Mouse (Mus musculus): ENCODE measurements around the gene Gosr2.

The Gosr2 gene

DNA sequence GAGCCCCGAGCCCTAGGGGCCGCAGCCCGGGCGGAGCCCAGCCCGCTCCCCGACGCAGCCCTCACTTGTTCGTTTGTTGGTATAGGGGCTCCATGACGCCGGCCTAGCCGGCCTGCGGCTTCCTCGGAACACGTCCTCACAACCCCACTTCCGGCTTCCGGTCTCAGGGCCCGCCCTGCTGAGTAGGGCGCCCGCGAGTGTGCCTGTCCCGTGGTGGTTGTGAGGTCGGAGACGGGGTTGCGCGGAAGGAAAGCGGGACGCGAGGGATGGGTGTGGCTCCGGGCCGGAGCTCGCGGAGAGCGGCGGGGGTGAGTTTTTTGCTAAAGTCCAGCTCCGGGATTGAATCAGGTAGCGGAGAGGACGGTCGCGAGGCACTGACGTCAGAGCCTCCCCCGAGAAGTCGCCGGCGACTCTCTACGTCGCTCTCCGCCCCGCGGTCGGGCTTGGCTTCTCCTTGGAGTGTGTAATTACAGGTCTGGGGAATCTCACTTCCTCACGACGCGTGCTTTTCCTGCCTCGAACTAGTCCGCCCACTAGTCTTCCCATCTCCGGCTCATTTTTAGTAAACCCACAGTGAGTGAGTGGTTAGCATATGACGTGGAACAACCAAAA is at the start of gene Gosr2:
Gene Gosr2, minus strand, starts transcription at position 334 of the 612 bp plus-strand sequence.
- CTCF ChIA-PET = interaction anchor here in 3 of 4 experiments (0.6 to 1.3 kb wide), 5 partner anchors 58 to 1094 kb away, joined by 3 to 20 read pairs (median 3); partner anchors contain the start of gene Fzd2 (in 1 of the 3)

DNA sequence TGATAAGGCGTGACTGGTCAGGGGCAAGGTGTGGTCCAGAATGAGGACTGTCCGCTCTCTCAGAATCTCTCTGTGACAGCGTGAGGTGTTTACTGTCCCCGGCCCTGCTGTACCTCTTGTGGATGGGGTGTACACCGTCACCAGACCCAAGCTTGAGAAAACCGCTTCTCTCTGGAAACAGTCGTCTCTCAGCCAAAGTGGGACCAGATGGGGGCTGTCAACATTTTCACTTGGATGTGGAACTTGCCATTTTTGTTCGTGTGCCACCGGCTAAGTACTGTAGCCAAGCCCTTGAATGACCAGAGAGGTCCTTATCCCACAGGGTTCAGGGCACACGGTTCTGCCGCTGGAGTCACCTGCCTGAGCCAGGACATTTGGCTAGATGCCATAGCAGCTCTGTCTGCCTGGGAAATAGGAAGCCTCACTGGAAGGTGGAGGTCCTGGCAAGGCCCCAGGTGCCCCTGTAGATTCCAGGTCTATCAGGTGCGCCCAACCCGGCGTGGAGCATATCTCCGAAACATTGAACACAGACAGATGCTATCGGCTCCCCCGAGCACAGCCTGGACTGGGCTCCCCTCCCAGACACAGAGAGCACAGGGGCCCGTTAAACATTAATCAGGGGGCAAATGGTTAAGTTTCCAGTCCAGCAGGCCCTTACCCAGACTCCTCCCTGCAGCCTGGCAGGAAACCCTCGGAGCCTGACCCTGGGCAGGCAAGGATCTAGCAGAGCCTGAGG is 37.5 kb upstream of the Gosr2 start:
- ChIA-PET CTCF (no interaction called here), POLR2A (interaction anchor here in 1 of 4 experiments (0.6 kb wide), 1 partner anchor 208 kb away, joined by 3 read pairs; no protein-coding TSS in a partner anchor)

More for the DNA sequence above, at the start of gene Gosr2:
- POLR2A ChIA-PET = interaction anchor here in 3 of 4 experiments (0.5 to 1.7 kb wide), 30 partner anchors 9 to 752 kb away, joined by 3 to 7 read pairs (median 3); partner anchors contain the start of genes Arhgap27 (in 1 of the 3), Hexim1 (in 1 of the 3) and Nsf (in 1 of the 3)

DNA sequence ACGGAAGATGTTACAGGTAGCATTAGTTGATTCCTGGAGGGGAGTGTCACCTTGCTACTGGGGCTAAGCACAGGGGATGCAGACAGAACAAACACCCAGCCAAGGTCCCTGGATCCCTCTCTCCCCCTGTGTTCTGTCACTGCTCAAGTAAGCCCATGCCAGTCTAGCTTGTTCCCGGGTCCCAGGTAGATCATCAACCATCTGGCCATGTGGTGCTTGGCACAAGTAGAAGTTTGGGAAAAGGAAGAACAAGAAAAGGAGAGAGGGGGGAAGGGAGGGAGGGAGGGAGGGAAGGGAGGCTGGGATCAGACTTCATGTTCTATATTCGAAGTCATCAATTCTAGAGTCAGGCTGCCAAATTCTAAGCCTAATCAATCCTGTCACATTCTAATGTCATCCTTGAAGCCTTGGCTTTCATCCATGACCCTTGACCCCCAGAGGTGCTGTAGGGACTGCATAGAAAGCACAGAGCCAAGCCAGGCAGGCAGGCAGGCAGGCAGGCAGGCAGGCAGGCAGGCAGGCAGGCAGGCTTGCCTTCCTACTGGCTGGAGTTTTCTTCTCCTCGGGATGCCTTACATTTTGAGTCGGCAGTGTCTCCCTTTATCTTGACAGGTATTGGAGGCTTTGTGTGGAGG is 36.8 kb upstream of the Gosr2 start:
- CTCF ChIA-PET = interaction anchor here in 2 of 4 experiments (0.5 to 0.7 kb wide), 2 partner anchors 13 to 95 kb away, joined by 3 to 6 read pairs; no protein-coding TSS in a partner anchor
- POLR2A ChIA-PET = interaction anchor here in 1 of 4 experiments (0.6 to 0.7 kb wide), 3 partner anchors 103 to 424 kb away, joined by 3 read pairs; no protein-coding TSS in a partner anchor

DNA sequence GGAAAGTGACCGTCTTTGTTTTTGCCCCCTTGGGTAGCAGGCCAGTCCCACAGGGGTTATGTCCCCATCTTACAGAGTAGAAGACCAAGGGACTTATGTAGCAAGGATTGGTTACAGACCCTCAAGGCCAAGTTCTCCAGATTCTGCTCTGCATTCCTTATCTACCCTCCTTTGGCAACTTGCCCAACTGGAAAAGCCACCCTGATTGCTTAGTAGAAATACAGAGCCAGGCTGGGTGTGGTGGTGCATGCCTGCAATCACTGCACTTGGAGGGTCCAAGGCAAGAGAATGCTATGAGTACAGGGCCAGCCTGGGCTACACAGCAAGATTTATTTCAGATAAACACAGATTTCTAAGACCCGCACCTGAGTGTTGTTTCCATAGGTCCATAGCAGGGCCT is 36.3 kb upstream of the Gosr2 start:
- CTCF ChIA-PET = interaction anchor here in 2 of 4 experiments (0.5 to 0.7 kb wide), 2 partner anchors 12 to 94 kb away, joined by 3 to 6 read pairs; no protein-coding TSS in a partner anchor
- POLR2A ChIA-PET = interaction anchor here in 1 of 4 experiments (0.7 kb wide), 2 partner anchors 104 to 425 kb away, joined by 3 read pairs; no protein-coding TSS in a partner anchor

DNA sequence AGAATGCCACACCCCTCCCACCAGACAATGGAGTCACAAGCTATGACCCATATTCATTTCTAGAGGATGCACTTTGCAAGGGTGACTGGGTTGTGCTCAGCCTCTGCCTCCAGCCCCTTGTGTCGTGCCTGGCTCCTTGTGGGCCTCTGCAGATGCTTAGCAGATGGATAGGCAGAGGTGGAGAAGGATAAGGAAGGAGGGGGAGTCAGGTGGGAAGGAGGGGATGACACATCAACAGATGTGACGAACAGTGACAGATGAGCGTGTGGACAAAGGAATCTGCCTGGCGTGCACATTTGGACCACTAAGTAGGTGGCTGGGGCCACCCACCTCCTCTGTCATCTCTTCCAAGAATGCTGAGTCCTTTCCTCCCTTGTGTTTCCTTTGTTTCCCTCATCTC is 35.4 kb upstream of the Gosr2 start:
- ChIA-PET POLR2A (interaction anchor here in 1 of 4 experiments (0.7 kb wide), 1 partner anchor 12 kb away, joined by 3 read pairs; no protein-coding TSS in a partner anchor), CTCF (interaction anchor here in 2 of 4 experiments (0.6 kb wide), 2 partner anchors 75 to 169 kb away, joined by 3 to 6 read pairs; no protein-coding TSS in a partner anchor)

DNA sequence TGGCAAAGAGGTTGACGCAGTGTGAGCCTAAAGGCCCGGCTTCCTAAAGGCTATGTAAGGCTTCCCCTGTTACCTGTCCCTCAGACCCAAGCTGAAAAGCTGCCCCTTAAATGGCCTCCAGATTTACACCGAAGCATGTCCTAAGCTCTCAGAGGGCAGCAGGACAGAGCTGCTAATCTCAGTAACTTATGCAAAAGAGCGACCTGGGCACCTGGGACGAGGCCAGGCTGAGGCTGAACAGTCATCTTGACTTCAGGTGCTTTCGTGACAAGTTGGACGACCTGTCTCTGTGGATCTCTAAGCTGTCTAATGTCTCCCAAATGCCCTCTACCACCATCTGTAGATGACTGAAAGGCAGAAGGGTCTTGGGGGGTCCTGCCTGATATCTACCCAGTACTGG is 34.6 kb upstream of the Gosr2 start:
- POLR2A ChIA-PET = no interaction called here

DNA sequence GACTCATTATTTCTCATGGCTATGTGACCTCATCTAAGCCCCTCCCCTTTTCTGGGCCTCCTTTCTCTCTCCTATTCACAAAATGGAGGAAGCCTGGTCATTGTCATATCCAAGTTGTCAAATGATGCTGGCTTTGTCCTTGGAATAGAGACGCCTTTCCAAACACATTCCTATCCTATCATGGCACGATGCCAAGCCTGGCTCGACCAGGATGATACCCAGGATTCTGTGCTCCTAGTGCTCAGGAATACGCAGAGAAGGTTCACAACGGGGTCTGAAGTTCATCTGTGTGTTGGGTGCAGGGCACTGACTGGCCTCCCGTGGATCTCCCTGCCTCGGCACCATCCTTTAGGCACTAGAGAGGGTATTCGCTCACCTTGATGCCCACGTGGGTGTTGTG is 33.9 kb upstream of the Gosr2 start:
- CTCF ChIA-PET = interaction anchor here in 1 of 4 experiments (0.6 kb wide), 1 partner anchor 681 kb away, joined by 3 read pairs; no protein-coding TSS in a partner anchor
- POLR2A ChIA-PET = interaction anchor here in 3 of 4 experiments (0.5 to 1.0 kb wide), 3 partner anchors 18 to 130 kb away, joined by 3 read pairs; no protein-coding TSS in a partner anchor

More for the DNA sequence above, 34.6 kb upstream of the Gosr2 start:
- CTCF ChIA-PET = interaction anchor here in 1 of 4 experiments (0.6 kb wide), 1 partner anchor 169 kb away, joined by 3 read pairs; no protein-coding TSS in a partner anchor

DNA sequence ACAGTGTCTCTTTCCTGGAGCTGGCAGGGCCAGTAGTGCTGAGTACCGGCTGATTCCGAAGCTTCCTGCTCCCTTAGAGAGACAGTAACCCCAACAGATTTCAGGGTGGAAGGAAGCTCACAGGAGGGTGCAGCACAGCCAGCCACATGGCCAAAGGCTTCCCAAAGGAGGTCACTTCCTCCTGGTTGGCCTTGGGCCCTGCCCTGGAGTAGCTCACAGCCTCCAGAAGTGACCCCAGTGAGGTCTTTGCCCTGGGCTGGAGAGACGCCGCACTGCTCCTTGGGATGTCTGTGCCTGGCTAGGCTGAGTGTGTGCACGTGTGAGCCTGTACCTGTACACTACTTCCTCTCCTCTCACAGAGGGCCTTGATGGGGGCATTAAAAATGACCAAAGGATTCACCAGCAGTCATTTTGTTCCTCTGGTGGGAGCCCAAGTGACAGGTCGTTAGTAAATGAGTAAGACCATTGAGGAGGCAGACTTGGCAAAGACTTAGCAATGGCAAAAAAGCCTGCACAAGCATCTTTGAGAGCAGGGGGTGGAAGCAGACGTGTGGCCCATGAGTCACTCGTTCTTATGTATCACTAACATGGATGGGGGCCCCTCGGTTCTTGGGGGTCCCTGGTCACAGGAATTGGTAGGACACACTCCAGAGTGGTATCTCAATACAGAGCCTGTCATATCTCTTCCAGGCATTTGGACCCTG is 31.7 kb upstream of the Gosr2 start:
- CTCF ChIA-PET = no interaction called here

DNA sequence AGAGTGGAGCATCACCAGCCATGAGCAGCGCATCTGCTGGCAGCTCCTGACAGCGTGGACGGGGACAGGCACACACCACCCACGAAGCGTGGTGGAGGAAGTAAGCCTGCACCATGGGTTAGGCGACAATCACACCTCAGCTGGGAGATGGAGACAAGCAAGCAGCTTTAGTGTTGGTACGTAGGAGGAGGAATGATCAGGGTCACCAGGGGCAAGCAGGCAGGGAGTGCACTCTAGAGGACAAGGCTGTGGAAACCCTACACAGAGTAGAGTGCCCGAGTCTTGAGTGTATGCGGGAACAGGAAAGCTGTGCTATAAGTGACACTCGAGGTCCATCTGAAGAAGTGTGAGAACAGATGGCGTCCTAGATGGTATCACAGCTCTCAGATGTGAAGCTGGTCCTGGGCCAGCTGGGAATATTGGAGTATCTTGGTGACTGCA is 26.7 kb upstream of the Gosr2 start:
- POLR2A ChIA-PET = interaction anchor here in 1 of 4 experiments (0.7 to 1.1 kb wide), 2 partner anchors 26 to 376 kb away, joined by 3 read pairs; partner anchors contain the start of gene Gosr2
- CTCF ChIA-PET = interaction anchor here in 1 of 4 experiments (0.6 kb wide), 1 partner anchor 322 kb away, joined by 4 read pairs; no protein-coding TSS in a partner anchor

More for the DNA sequence above, 31.7 kb upstream of the Gosr2 start:
- POLR2A ChIA-PET = no interaction called here

DNA sequence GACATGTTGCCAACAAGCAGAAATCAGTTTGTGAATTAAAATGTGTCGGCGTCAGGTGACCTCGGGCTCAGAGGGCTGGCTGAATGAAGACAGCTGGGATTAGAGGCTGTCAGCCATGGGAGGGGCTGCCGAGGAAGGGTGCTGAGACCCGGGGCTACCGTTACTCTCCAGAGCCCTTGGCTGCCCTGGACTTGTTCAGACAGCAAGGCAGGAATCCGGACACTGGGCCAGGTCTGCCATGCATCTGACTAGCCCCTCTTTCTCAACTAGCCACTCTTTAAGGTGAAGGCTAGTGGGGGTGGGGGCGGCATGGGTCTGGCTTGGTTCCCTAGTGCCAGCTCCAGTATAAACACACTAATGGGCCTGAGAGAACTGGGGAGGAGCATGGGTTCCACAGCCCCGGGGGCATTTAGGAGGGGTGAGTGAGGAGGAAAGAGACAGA is 24.4 kb upstream of the Gosr2 start:
- ChIA-PET CTCF (interaction anchor here (0.6 to 2.0 kb wide), 16 partner anchors 9 to 467 kb away, joined by 3 to 9 read pairs (median 3); no protein-coding TSS in a partner anchor), POLR2A (interaction anchor here in 2 of 4 experiments (0.6 to 1.1 kb wide), 3 partner anchors 9 to 392 kb away, joined by 3 read pairs; no protein-coding TSS in a partner anchor)

DNA sequence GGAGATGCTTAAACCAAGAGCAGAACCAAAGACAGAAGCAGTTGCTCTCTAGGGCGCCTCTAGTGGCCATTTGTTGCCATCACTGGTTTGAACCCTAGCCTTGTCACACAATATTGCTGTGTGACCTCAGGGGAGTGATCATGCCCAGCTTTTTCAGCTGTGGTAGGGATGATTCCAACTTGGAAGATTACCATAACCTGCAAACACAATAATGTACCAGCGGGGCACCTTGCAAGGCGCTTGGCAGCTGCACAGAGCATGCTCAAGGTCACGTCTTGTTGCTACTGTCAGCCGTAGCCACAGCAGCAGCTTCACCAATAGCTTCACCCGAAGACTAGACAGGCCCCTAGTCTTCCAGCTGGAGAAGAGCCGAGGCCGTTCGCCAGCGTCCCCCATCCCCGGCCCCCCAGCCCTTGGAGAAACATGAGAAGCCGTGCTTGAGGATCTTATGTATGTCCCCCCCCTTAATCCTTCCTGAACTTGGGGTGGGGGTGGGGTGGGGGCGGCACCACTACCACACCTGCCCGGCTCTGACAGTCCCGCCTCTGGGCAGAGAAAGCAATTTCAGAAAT is 23.9 kb upstream of the Gosr2 start:
- ChIA-PET CTCF (interaction anchor here (0.6 to 2.0 kb wide), 19 partner anchors 9 to 467 kb away, joined by 3 to 9 read pairs (median 3); no protein-coding TSS in a partner anchor), POLR2A (interaction anchor here in 2 of 4 experiments (0.5 to 1.1 kb wide), 4 partner anchors 8 to 391 kb away, joined by 3 read pairs; no protein-coding TSS in a partner anchor)

DNA sequence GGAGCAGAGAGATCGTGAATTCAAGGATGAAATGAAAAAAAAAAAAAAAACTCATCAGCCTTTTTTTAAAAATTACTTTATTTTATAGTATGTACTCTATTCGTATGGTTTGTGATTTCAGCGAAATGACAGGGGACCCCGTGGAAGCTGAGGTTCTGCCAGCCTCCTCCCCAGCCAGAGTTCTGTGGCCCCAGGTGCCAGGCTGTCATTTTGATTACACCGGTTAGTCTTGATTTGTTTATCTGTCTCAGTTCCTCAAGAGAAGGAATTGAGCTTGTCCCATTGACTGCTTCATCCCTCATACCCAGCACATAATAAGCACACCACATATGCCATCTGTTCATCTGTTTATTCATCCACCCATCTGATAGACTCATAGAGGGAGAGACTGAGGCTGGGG is 21.7 kb upstream of the Gosr2 start:
- CTCF ChIA-PET = no interaction called here
- POLR2A ChIA-PET = interaction anchor here in 1 of 4 experiments (0.9 kb wide), 1 partner anchor 22 kb away, joined by 3 read pairs; the partner anchor contains the start of gene Gosr2

DNA sequence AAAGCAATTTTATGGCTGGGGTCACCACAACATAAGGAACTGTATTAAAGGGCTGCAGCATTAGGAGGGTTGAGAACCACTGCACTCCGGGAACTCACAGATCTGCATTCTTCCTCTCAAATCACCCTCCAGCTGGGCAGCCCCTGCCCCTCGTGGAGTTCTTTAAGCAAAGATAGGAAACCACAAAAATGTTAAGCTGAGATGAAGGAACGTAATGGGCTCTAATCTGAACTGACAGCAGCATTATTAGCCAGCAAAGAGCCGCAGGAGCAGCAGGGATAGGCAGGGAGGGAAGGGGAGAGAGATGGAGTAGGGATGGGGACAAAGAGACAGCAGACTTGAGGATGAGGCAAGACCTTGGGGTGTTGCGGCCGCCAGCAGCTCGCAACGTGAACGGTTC is 19.3 kb upstream of the Gosr2 start:
- POLR2A ChIA-PET = no interaction called here
- CTCF ChIA-PET = no interaction called here

DNA sequence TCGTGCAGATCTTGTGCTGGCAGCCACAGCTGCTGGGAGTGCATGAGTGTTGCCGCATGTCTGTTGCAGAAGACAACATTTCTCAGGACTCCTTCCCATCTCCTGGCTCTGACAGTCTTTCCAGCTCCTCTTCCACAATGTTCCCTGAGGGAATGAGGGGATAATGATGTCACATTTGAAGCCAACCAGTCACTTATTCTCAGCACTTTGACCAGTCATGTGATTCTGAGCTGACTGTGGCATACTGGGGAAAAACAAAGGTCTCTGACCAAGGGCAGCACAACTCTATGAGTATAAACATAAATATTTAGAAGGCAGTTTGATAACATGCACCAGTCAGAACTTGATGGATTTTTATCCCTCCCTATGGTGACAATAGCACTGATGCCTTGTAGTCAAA is 16.4 kb upstream of the Gosr2 start:
- CTCF ChIA-PET = no interaction called here

DNA sequence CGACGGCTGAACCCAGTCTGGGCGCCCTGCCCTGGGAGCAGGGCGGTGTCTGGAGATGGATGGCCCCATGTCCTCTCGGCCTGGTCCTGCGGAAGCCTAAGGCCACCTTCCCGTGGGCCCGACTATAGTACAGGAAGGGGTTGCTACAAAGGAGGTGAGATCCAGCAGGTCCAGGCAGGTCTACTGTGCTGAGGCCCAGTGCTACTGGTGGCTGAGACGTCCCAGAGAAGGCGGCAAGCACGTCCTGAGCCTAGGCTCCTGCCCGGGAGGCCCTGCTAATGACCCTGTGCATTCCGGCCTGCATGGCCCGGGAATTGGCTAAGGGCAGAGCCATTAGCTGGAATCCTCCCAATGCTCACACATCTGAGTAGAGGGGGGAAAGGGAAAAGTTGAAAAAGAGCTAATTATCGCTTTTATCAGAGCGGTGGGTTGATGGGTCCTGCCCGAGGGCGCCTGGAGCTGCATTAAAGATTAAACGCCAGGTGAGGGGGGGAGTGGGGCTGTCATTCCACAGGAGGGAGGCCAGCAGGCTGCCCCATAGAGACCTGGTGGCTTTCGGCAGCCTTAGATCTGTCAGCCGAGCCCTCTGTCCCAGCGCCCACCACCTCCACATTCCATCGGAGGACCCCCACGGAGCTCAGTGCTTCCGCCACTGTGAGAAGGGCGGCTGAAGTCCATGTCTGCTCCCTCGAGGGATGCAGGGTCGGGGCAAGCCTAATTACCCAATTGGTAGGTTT is 14.3 kb upstream of the Gosr2 start:
- POLR2A ChIA-PET = interaction anchor here in 2 of 4 experiments (0.5 to 1.8 kb wide), 4 partner anchors 9 to 26 kb away, joined by 3 to 6 read pairs (median 5); partner anchors contain the start of gene Gosr2 (in 1 of the 2)
- CTCF ChIA-PET = interaction anchor here in 2 of 4 experiments (1.9 kb wide), 2 partner anchors 9 to 10 kb away, joined by 5 to 9 read pairs; no protein-coding TSS in a partner anchor

More for the DNA sequence above, 16.4 kb upstream of the Gosr2 start:
- POLR2A ChIA-PET = interaction anchor here in 2 of 4 experiments (0.6 to 1.0 kb wide), 4 partner anchors 17 to 74 kb away, joined by 3 to 7 read pairs (median 3); partner anchors contain the start of gene Gosr2 (in 1 of the 2)

DNA sequence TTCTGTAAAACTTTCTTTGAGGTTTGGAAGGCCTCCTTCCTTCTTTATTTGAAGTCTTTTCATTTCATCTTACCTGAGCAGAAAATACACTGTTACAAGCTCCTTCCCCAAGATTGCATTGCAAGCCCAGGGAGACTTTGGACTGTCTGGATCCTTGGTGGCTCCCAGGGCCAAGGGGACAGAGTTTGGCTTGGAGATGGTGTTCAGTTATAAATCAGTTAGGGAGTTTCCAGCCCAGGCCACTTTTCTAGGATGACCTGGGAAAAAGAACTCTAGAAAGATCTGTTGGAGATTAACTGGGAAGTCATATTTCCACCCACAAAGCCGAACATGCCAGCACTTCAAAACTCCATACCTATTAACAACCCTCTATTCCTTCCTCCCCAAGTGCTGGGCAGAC is 12.3 kb upstream of the Gosr2 start:
- CTCF ChIA-PET = interaction anchor here in 2 of 4 experiments (0.6 to 1.0 kb wide), 2 partner anchors 33 to 43 kb away, joined by 3 read pairs; no protein-coding TSS in a partner anchor

More for the DNA sequence above, 12.3 kb upstream of the Gosr2 start:
- POLR2A ChIA-PET = interaction anchor here in 1 of 4 experiments (1.4 kb wide), 1 partner anchor 12 kb away, joined by 3 read pairs; no protein-coding TSS in a partner anchor
